Mouse (Mus musculus): ENCODE results near the gene Hey2. TPM values are rescaled to one million over a fixed set of nuclear protein-coding genes. Genes with fewer than 3 reads are reported as not detected.

The Hey2 gene
- polyA plus RNA-seq, 1 experiment from 2014 or later, result 3.1 TPM

Other genes starting within 250 kb of the Hey2 start
- 21.4 and 23.9 TPM in 2 replicates for gene Trmt11, start 242.1 kb downstream of the Hey2 start, polyA plus RNA-seq (2014; fragmentation: Nextera tagmentation; extraction: Ambion mirVana)
- 17.9 and 19.1 TPM in 2 replicates for gene Hint3, start 213.2 kb downstream of the Hey2 start, polyA plus RNA-seq (2014; fragmentation: Nextera tagmentation; extraction: Ambion mirVana)
- 7.1 and 10.3 TPM in 2 replicates for gene Ncoa7, start 39.5 kb downstream of the Hey2 start, polyA plus RNA-seq (2014; fragmentation: Nextera tagmentation; extraction: Ambion mirVana)

Data from forebrain, embryonic 14.5 days (tissue).